Mouse (Mus musculus) E14TG2a.4 (cell line): ENCODE measurements around the gene Trim56.

Experiments used
- CTCF ChIP-seq: conservative IDR thresholded peaks from 2 replicates; pipeline ENCODE4 v1.5.1; 2014; ENCODE audit warnings: low read length
- NANOG ChIP-seq: IDR thresholded peaks from 2 replicates; pipeline ENCODE4 v1.6.1; 2014; ENCODE audit warnings: borderline replicate concordance, low read length, mixed read lengths
- POU5F1 ChIP-seq: IDR thresholded peaks from 2 replicates; pipeline ENCODE4 v1.6.1; 2014; ENCODE audit warnings: low read length, borderline replicate concordance

DNA sequence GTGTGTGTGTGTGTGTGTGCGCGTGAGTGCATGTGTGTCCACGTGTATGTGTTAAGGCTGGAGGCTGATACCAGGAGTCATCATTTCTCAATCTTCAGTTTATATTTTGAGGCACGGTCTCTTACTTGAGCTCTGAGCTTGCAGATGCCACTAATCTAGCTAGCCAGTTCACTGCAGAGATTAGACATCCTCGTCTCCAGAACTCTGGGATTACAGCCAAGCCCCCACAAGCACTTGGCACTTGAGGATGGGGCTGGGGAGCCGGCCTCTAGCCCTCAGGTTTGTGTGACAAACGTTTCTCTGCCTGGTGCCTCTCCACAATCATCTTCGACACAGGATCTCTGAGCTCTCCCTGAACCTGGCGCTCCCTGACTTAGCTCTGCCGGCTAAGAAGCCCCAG is 25.1 kb downstream of the Trim56 start:
- TF ChIP-seq CTCF (no peak), NANOG (no peak), POU5F1 (no peak)
